Mouse (Mus musculus) layer of hippocampus, postnatal 10 days (tissue): Measurements from ENCODE around the gene Rgs10. TPM values are rescaled to one million over a fixed set of nuclear protein-coding genes. Genes with fewer than 3 reads are reported as not detected.

ENCODE experiments used
- DNase-seq, 2 experiments: peaks; one replicate each; pipeline ENCODE4 v3.0.0; 2021; ENCODE audit warnings: low spot score in 2 of 2
- total RNA-seq, 2 experiments: library from RNA; stranded (reverse); gene quantifications; 2 replicates each; pipeline ENCODE4 v1.2.3; 2021

The Rgs10 gene
- total RNA-seq, 2 experiments from 2014 or later = 48.8 to 50.5 TPM

DNA sequence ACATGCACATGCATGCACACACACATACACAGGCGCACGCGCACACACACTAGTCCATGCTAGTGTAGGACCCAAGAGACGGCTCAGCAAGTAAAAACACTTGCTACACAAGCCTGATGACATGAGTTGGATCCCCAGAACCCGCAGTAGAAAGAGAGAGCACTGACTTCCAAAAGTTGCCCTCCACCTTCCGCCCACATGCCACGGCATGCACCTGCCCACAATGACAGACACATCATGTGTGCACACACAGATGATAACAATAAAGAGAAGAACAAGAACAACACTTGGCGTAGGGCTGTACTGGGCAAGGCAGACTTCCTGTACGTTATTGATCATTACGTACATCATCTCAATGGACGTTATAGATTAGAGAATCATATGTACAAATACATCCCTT is 44.4 kb downstream of the Rgs10 start:
- DNase-seq = no peak

DNA sequence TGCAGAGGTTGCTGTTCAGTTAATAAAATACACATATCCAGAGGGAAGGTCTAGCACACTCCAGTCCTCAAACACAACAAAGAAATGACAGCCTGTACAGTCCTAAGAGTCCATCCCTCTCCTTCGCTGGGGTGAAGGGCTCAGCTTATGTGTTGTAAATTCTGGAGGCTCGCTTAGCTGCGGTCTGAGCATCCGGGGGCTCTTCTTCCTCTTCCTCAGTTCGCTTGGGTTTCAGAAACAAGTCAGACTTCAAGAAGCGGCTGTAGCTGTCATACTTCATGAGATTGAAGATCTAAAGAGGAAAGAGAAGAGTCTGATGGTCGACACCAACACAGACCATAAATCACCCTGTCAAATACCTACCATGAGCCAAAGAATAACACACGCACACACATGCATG is 44.8 kb downstream of the Rgs10 start:
- no peak for DNase-seq

DNA sequence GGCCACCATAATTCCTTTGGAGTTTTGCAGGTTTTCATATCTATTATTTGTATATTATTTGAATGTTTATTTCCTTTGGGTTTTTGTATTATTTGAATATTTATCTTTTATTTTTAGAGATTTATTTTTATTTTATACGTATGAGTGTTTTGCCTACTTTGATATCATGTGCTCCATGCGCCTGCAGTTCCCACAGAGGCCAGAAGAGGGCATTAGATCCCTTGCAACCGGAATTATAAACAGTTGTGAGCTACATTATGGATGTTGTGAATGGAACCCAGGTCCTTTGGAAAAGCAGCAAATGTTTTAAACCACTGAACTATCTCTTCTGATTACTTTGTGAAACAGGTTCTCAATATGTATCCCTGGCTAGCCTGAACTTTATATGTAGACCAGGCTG is 46.2 kb downstream of the Rgs10 start:
- no peak for DNase-seq

DNA sequence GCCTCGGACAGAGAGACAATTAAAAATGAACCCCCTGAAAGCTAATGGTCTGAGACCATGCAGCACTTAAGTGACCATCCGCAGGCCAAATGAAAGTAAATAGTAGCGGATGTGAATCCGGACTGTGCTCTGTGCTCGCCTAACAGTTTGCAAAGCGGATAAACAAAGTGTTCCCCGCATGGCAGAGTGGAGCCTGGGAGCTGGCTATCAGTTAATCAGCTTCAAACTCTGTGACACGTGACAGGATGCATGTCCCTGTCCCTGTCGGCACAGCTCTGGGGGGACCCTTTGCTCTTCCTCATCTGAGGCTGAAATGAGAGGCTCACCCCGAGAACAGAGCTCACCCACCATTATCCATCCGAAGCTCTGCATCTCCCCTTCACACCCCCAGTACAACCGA is 49.2 kb downstream of the Rgs10 start:
- DNase-seq = no peak

DNA sequence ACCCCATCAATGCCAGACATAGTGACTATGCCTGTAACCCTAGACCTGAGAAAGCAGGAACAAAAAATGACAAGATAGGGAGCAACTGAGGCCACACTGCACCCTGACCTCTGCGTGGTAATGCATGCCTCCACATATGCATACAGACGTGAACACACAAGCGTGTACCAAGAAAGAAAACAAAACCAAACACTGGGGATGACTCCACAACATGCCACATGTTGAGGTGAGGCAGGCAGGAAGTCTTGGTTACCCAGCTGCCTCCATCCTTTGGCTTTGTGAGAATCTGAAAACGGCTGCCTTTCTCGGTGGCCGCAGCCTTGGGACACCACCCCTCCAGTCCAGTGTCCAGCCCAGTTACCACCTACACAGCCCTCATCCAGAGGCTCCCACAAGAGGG is 49.7 kb downstream of the Rgs10 start:
- DNase-seq = no peak

DNA sequence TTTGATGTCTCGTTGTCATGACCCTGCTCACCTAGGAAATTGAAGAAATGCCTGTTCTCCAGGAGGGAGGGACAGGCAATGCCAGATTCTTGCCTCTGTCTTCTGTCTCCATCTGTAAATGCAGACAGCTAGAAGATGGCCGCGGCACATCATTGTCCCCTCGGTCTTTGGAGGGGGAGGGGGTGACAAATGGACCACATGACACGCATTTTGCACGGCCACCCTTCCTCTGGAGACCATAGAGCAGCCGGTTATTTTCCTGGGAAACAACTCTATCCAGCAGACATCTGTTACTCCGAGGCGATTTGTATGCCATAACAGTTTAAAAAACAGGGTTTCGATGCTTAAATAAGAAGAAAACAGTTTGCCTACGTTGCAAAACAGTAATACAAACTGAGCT is 51.9 kb downstream of the Rgs10 start:
- DNase-seq = no peak

DNA sequence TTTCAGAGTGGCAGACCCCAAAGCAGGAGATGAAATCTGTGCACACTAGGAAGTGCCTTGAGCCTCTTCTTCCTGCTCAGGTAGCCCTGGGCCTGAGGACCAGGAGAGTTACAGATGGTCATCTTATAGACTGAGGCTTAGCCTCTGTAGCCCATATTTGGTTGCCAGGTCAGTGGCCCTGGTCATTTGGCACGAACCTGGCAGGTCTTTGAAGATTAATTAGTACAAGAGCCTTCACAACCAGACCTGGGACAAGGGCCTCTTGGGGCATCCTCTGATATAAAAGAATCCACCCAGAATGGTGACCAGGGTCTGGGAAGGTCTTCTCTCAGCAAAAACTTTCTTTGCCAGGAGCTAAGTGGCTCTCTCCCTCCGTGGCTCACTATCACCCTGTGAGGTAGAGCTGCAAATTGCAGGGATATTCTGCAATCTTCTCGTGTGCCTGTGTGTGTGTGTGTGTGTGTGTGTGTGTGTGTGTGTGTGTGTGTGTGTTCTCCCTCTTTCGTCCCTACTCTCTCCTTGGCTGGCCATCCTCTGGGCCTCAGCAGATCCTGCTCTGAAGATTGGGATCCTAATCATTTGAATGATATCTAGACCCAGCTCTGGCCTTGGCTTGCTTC is 53.4 kb downstream of the Rgs10 start:
- no peak for DNase-seq

DNA sequence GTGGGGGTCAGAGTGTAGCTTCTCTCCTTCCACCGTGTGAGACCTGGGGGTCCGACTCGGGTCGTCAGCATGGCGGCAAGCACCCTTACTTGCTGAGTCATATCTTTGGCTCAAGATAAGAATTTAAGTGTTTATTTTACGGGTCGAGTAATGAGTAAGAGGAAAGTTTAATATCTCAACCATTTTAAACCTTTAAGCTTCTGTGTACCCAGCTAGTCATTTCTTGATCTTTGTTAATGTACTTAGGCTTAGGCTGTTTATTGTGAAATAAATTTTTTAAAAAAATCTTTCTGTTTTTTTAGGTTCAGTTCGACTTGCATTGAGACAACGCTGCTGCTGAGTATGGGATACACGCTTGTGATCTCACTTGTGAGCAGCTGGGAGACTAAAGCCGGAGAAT is 54.0 kb downstream of the Rgs10 start:
- no peak for DNase-seq

DNA sequence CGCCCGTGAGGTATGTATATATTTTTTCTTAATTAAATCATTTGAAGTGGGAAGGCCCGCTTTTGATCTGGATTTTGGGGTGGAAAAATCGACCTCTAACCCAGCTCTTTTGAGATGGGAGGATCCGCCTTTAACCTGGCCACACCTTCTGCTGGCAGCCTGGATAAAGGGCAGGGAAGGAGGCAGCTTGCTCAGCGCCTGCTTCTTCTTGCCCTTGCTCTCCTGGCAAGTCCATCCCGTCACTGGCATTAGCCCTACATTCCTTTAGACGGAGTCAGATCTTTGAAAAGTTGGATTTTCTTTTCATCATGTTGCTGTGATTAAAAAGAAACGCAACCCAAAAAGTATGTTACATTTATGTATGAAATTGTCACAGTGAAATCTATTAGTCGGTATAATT is 54.8 kb downstream of the Rgs10 start:
- DNase-seq = no peak

DNA sequence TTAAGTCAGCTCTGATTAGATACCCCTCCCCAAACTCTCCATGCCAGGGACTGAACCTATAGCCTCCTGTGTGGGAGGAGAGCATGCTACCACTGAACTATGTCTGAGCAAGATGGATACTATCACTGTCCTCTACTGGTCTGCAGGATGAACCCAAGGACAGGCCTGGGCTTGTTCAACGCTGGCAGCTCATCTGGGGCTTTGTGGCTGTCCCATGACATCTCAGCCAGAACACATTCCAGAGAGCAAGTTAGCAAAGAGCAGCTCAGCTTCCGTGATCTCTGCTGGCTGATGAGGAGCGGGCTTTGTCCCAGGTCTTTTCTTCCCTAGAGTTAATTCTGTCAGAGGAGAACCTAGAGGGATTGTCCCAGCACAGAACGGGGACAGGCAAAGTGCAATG is 55.6 kb downstream of the Rgs10 start:
- DNase-seq = no peak

DNA sequence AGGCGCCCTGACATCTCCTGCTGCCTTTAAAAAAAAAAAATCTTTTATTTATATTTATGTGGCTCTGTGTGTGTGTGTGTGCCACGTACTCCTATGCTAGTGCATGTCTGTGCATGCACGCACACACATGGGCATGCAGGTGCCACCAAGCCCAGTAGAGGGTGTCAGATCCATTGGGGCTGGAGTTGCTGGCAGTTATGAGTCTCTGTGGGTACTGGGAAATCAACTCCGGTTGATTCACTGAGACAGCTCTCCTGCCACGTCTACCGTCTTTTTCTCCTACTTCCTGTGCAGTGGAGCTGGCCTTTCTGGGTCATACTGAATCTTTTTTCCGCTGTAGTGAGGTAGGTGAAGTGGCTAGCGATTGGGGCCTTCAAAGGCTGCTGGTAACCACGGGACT is 58.8 kb downstream of the Rgs10 start:
- no peak for DNase-seq

DNA sequence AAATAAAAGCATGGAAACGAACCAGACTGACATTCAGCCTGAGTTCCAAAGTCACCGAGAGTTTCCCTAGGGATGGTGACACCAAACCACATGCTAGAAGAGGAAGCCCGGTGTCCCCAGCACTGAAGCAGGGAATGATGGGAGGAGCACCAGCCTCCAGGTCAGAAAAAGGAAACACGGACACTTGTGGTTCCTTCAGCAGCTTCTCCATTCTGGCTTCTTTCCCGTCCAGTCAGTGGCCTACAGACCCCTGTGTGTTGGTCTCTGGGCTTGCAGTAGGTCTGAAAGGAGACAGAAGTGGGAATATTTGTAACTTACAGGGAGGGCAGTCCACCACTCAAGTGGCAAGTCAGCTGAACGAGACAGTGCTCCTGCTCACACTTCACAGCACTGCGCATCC is 59.4 kb downstream of the Rgs10 start:
- DNase-seq = no peak

DNA sequence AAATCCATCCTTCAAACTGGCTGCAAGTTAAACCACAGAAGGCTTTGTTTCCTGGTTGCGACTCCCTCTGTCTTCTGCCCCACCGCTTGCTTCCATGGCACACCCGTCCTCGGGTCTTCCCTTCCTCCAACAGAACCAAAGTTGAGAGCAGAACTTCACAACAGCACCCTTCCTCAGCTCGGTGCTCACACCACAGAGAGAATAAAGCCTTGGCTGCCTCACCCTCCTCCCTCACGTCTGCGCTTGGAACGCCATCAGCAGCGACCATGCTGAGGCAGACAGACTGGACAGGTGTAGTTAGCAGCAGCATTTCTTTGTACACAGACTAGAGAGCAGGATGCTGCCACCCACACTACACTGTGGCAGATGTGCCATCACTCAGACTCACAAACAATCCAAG is 59.8 kb downstream of the Rgs10 start:
- no peak for DNase-seq

DNA sequence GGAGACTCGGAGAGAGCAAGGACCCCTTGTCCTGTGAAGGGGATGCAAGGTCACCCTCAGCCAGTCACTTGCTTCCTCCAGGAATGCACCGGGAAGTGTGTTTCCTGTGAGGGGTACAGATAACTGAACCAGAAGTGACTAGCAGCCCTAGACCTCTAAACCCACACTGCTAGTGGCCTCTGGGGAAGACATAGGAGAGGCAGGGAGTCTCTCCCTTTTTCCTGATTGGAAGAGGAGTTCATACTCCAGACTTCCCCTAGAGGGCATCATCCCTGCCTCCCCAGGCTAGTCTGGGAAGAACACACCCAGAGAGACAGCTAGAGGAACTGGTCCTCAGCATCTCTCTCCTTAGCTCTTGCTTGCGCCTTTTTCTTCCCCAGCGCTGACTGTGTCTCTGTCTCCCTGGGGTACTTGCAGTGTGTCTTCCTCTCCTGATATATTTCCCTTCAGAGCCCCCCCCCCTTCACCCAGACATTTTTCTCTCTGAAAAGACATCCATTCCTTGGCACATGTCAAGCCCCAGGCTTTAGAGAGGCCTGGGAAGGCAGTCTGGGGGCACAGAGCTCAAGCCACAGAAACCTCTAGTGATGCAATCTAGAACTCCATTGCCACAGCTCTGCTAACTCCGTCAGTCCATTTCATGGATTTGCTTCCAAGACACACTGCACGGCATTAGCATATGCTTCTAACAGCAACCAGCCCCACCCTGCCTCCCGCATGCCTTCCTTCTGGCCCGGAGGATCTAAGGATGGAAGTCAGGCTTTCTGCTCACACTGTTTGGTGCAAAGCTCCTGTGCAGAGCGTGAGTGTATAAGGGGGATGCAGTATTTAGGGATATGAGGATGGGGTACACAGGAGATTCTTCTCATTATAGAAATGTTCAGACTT is 61.4 kb downstream of the Rgs10 start:
- DNase-seq = no peak

DNA sequence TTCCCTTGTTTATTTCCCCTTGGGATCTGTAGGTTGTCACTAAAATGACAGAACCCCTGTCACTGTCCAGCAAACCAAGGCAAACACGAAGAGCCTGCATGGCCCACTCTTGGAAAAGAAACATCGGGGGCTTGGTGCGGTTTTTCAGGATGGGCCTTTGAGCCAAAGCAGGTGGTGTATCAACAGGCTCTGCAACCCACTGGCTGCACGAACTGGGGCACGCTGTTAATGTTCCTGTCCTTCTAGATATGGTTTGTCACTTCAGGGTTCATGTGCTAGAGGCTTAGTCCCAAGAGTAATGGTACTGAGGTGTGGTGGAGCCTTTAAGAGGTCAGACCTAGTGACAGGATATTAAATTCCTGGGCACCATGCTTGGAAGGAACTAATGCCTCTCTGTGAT is 63.1 kb downstream of the Rgs10 start:
- no peak for DNase-seq

DNA sequence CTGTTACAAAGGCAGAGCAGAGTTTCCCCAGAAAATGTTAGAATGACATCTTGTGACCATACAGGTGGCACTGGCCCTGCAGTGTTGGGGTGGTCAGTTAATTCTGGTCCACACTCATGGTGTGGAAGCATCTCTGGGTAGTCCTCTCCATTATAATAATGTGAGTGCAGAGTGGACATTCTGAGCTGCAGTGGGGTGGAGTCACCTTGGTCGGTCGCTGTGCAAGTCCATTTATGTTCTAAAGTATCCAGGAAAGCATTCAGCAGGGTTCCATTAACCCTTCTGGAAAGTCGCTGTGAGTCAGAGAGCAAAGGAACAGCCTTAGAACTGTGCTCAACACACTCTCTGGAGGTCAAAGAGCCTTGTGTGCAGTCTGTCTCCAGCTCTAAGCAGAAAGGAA is 65.8 kb downstream of the Rgs10 start:
- DNase-seq = no peak

DNA sequence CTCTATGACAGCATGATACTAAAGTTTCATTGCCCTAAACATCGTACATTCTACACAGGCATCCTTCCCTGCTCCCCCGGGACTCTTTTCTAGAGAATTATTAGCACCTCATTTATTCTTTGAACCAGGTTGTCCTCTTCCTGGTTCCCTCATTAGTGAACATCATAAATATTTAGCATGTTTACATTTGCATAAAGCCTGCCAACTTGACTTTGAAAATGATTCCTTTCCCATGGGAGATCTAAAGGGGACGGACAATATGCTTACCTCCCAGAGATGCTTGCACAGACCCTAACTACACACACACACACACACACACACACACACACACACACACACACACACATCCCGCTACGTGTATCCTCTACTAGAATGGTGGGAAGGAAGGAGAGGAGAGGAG is 67.4 kb downstream of the Rgs10 start:
- DNase-seq = no peak

DNA sequence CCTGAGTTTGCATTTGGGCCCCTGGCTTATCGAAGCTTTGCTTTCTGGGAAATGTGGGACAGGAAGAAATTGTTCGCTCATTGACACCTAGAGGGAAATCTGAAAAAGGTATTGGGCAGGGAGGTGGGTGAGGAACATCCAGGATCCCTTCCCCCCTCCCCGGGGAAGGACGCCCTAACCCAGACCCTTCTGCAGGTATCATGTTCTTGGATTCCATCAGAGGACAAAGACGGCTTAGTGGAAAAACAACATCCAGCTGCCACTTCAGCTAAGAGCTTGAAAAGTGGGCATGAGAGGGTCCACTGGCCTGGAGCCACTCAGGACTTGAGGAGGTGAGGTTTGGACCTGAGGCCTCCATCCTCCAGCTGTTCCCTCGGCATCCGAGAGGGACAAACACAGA is 68.2 kb downstream of the Rgs10 start:
- no peak for DNase-seq

DNA sequence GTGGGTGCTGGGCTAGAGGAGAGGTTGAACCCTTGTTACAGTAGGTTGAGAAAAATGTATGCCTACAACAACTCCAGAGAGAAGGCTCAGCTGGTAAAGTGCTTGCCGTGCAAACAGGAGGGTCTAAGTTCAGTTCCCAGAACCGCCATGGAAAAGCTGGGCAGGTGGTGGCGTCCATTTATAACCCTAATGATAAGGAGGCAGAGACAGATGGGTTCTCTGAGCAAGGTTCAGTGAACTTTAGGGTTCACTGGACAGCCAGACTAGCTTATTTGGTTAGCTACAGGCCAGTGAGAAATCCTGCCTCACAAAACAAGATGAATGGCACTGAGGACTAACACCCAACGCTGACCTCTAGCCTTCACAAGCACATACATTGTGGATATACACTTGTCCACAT is 68.8 kb downstream of the Rgs10 start:
- DNase-seq = no peak

DNA sequence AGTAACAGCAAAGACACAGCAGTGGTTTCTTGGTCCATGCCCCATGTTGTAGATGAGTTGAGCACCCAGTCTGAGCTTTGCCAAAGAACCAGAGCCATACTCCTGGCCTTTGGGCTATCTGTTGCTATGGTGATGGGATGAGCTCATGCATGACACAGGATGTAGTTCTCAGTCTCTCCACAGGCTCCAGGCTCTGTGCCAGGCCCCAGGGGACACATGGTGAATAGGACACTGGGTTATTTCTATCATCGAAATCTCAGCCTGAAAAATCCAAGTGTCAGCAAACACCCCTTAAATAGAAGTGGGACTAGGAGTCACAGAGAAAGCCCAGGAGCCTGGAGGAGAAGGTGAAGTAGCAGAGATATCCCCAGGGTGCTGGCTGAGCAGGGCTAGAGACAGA is 70.0 kb downstream of the Rgs10 start:
- no peak for DNase-seq

DNA sequence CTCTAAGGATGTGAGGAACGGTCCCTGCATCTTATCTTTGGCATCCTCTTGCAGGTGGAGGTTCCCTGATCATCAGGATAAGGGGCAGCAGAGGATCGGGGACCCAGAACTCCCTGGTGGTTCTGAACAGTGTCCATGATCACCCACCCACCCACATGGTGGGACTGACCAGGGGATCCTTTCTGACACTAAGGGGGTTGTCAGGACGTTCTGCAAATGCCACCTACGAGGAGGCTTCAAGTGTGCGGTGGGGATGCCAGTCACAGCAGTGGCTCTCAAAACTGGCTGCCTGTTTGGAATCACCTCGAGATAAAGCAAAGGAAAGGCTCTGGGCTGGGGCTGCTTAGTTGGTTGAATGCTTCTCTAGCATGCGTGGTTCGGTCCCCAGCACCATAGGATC is 71.6 kb downstream of the Rgs10 start:
- no peak for DNase-seq

DNA sequence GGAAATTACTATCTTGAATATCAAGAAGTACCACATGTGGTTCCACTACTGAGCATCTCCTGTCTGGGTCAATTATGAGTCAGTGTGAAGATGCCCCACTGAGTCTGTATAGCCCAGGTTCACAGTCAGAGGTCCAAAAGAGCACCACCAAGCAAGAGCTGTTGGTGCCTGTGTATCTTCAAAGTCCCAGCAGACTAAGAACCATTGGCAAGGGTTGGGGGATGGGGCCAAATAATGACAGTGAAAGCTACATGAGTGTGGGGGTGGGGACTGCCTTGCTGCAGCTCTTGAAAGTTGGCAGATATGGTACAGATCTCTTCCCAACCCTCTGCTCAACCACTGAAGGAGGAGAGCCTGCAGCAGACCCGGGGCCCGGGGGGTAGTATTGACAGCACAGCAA is 72.0 kb downstream of the Rgs10 start:
- no peak for DNase-seq

DNA sequence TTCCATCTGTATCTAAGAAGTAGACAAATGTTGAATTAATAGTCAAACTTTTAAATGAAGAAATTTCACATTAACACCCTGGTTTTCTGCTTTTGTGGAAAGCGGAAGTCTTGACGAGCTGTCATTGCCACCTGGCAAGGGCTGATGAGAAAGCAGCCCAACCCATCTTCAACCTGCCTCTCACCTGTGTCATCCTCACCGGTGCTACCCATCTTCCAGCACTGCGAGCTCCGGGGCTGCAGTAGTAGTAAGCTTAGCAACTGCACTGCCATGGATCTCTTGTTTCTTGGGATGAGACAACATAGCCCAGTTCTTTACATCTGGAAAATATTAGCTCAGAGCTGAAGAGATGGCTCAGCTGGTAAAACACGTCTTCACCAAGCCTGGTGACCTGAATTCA is 72.9 kb downstream of the Rgs10 start:
- no peak for DNase-seq
